Mouse (Mus musculus) hindbrain, embryonic 14.5 days (tissue): ENCODE measurements at regions not wholly inside any gene's neighbourhood (a gene's known extent, or its start where the extent isn't known, plus 50 kb on each side); places are given as distances from the start of the nearest gene placed in this dataset.

Source experiments
- ATAC-seq: fragments of 200-750 bp; cut with Nextera tagmentation; 2 replicates; pipeline ENCODE4 v1.8.0; 2017; ENCODE audit warnings: moderate number of reproducible peaks, mild to moderate bottlenecking, moderate TSS enrichment, moderate library complexity; ENCODE audit not compliant: low FRiP score
- DNase-seq: peaks from one replicate; pipeline ENCODE4 v3.0.0-alpha.2; 2015; ENCODE audit warnings: low spot score
- H3K27ac ChIP-seq: fragments of 300-500 bp; sonication (generic); 2 replicates; pipeline ENCODE4 v1.5.1; 2014; ENCODE audit warnings: mild to moderate bottlenecking, moderate library complexity
- H3K27me3 ChIP-seq: fragments of 300-500 bp; sonication (generic); 2 replicates; pipeline ENCODE4 v1.6.1; 2014; ENCODE audit warnings: mild to moderate bottlenecking, low read length, mixed read lengths; ENCODE audit not compliant: control insufficient read depth, insufficient read depth
- H3K36me3 ChIP-seq: fragments of 300-500 bp; sonication (generic); replicated peaks from 2 replicates; pipeline ENCODE4 v1.6.1; 2014; ENCODE audit not compliant: control insufficient read depth, insufficient read depth
- H3K4me1 ChIP-seq: fragments of 300-500 bp; sonication (generic); replicated peaks from 2 replicates; pipeline ENCODE4 v1.6.1; 2014; ENCODE audit warnings: antibody characterized with exemption, low read length, mixed read lengths; ENCODE audit not compliant: control insufficient read depth, insufficient read depth
- H3K4me2 ChIP-seq: fragments of 300-500 bp; sonication (generic); replicated peaks from 2 replicates; pipeline ENCODE4 v1.6.1; 2014; ENCODE audit warnings: mild to moderate bottlenecking, moderate library complexity
- H3K4me3 ChIP-seq: fragments of 300-500 bp; sonication (generic); replicated peaks from 2 replicates; pipeline ENCODE4 v1.5.1; 2014; ENCODE audit warnings: mild to moderate bottlenecking, low read length
- H3K9ac ChIP-seq: fragments of 300-500 bp; sonication (generic); 2 replicates; pipeline ENCODE4 v1.6.1; 2014
- H3K9me3 ChIP-seq: fragments of 300-500 bp; sonication (generic); 2 replicates; pipeline ENCODE4 v1.6.1; 2016; ENCODE audit warnings: low read length; ENCODE audit not compliant: control insufficient read depth
- WGBS: fragments of 180-500 bp; shearing (Covaris S2); extraction: QIAGEN DNeasy Blood & Tissue Kit; methylation state at CpG from one replicate; pipeline ENCODE4 v1.1.7; 2014; 5-methylcytosine and 5-hydroxymethylcytosine counted together

DNA sequence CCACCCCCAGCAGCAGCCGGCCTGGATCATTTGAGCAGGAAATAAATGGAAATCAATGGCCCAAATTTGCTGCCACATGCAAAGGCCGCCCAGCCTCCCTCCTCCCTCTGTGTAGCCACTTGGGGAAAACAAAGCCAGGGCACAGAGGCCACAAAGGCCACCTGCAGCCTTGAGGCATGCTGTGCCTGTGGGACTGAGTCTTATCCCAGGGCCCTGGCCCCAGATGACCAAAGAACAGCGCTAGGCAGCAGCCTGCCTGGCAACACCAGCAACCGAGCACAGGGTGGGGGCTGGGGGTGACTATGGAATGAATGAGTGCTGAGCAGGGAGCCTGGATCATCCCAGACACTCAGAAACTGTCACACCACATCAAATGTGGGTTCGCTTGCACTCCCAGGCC, 61.2 kb upstream of the Zmiz1 start:
- H3K9me3 ChIP-seq, result no peaks in the 10 kb centered on the region
- peaks cover 22% of the 10 kb centered on the region for H3K4me1 ChIP-seq
- peak overlapping the region; percentile 80 for H3K27ac ChIP-seq
- DNase-seq, result no peak
- peak; percentile 19; the same call in 1 of the 2 replicates for ATAC-seq
- no peak overlapping the region for H3K4me3 ChIP-seq
- H3K36me3 ChIP-seq, result no peaks in the 10 kb centered on the region
- H3K4me2 ChIP-seq, result no peak overlapping the region
- 9% methylated on average over 5 of the region's 5 CpGs for WGBS
- H3K9ac ChIP-seq, result peak overlapping the region; percentile 49
- H3K27me3 ChIP-seq, result no peaks in the 10 kb centered on the region

DNA sequence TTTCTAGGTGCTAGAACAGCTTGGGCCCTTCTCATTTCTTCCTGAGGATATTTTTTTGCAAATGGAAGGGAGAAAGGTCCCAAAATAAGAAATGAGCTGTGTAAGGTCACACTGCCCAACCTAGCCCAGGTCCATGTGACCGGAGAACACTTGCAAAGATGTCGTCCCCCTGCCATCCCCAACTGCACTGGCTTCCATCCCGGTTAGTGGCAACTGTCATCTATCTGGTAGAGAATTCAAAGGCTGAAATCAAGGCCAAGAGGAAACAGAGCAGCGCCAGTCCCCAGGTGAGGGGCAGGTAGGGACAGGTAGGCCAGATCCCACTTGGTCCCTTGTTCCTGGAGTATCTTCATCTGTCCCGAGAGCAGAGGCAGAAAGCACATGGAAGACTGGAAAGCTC, 60.2 kb upstream of the Zmiz1 start:
- no peak overlapping the region for H3K4me2 ChIP-seq
- H3K9me3 ChIP-seq, result no peaks in the 10 kb centered on the region
- peaks cover 22% of the 10 kb centered on the region for H3K4me1 ChIP-seq
- H3K36me3 ChIP-seq, result no peaks in the 10 kb centered on the region
- DNase-seq (no peak), ATAC-seq (no peak)
- no peak overlapping the region for H3K4me3 ChIP-seq
- H3K27me3 ChIP-seq, result no peaks in the 10 kb centered on the region
- H3K27ac ChIP-seq, result no peak overlapping the region
- 83% methylated on average over 5 of the region's 5 CpGs for WGBS
- H3K9ac ChIP-seq, result no peak overlapping the region

- Histone ChIP-seq H3K27ac (no peak overlapping the region), H3K4me1 (peaks cover 22% of the 10 kb centered on the region), H3K4me2 (no peak overlapping the region), H3K27me3 (no peaks in the 10 kb centered on the region), H3K36me3 (no peaks in the 10 kb centered on the region), H3K9me3 (no peaks in the 10 kb centered on the region), H3K4me3 (no peak overlapping the region), H3K9ac (no peak overlapping the region)
- no peak for DNase-seq
- ATAC-seq, result no peak
- WGBS, result 89% methylated on average over 3 of the region's 3 CpGs
Observed at GRCm38 (mm10) chr14:25399286-25399685, 59.7 kb upstream of the Zmiz1 start.

GRCm38 (mm10) chr14:25401104-25401963, 57.7 kb upstream of the Zmiz1 start:
- no peak for ATAC-seq
- Histone ChIP-seq H3K4me1 (peaks cover 18% of the 10 kb centered on the region), H3K36me3 (no peaks in the 10 kb centered on the region), H3K4me2 (no peak overlapping the region), H3K27ac (no peak overlapping the region), H3K9ac (no peak overlapping the region), H3K9me3 (no peaks in the 10 kb centered on the region), H3K4me3 (no peak overlapping the region), H3K27me3 (no peaks in the 10 kb centered on the region)
- 87% methylated on average over 19 of the region's 19 CpGs for WGBS
- no peak for DNase-seq

- DNase-seq (no peak), ATAC-seq (no peak)
- H3K36me3 ChIP-seq, result no peaks in the 10 kb centered on the region
- H3K9ac ChIP-seq, result no peak overlapping the region
- no peak overlapping the region for H3K4me3 ChIP-seq
- H3K4me2 ChIP-seq, result no peak overlapping the region
- H3K27ac ChIP-seq, result no peak overlapping the region
- no peaks in the 10 kb centered on the region for H3K9me3 ChIP-seq
- peaks cover 10% of the 10 kb centered on the region for H3K4me1 ChIP-seq
- 75% methylated on average over 1 of the region's 1 CpGs for WGBS
- H3K27me3 ChIP-seq, result no peaks in the 10 kb centered on the region
Observed at GRCm38 (mm10) chr14:25402409-25402808, 56.6 kb upstream of the Zmiz1 start.

- no peak overlapping the region for H3K4me2 ChIP-seq
- no peak for ATAC-seq
- no peaks in the 10 kb centered on the region for H3K27me3 ChIP-seq
- no peaks in the 10 kb centered on the region for H3K9me3 ChIP-seq
- no peaks in the 10 kb centered on the region for H3K4me1 ChIP-seq
- no peak overlapping the region for H3K4me3 ChIP-seq
- DNase-seq, result no peak
- H3K9ac ChIP-seq, result no peak overlapping the region
- 66% methylated on average over 4 of the region's 4 CpGs for WGBS
- H3K36me3 ChIP-seq, result no peaks in the 10 kb centered on the region
- H3K27ac ChIP-seq, result no peak overlapping the region
Observed at GRCm38 (mm10) chr14:25405191-25405590, 53.8 kb upstream of the Zmiz1 start.

- Histone ChIP-seq H3K9me3 (no peaks in the 10 kb centered on the region), H3K27ac (no peak overlapping the region), H3K4me2 (no peak overlapping the region), H3K9ac (no peak overlapping the region), H3K27me3 (no peaks in the 10 kb centered on the region), H3K36me3 (no peaks in the 10 kb centered on the region), H3K4me3 (no peak overlapping the region), H3K4me1 (no peaks in the 10 kb centered on the region)
- 91% methylated on average over 3 of the region's 3 CpGs for WGBS
- DNase-seq, result no peak
- no peak for ATAC-seq
Observed at GRCm38 (mm10) chr14:25406059-25406458, 52.9 kb upstream of the Zmiz1 start.

GRCm38 (mm10) chr14:25406613-25407012, 52.4 kb upstream of the Zmiz1 start:
- Histone ChIP-seq H3K36me3 (no peaks in the 10 kb centered on the region), H3K27ac (no peak overlapping the region), H3K4me3 (no peak overlapping the region), H3K27me3 (no peaks in the 10 kb centered on the region), H3K9me3 (no peaks in the 10 kb centered on the region), H3K4me2 (no peak overlapping the region), H3K9ac (no peak overlapping the region), H3K4me1 (no peaks in the 10 kb centered on the region)
- DNase-seq (no peak), ATAC-seq (no peak)
- 96% methylated on average over 6 of the region's 6 CpGs for WGBS

DNA sequence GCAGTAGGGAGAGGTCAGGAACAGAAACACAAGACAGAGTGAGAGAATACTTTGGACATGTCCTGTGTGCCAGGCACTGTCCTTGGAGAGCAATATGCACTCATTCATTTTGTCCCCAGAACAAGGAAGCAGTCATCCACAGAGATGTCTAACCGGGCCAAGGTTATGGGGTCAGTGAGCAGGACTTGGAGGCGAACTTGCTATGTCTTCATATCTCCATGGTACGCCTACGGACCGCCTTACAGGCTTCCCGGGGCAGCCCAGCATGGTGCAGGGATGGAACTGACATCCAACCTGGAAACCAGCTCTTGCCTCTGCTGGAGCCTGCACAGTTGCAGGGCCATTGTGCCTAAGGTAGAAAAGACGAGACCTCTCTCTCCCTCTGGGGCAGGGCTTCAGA, 51.9 kb upstream of the Zmiz1 start:
- no peaks in the 10 kb centered on the region for H3K27me3 ChIP-seq
- H3K4me1 ChIP-seq, result no peaks in the 10 kb centered on the region
- no peak overlapping the region for H3K27ac ChIP-seq
- H3K4me3 ChIP-seq, result no peak overlapping the region
- DNase-seq (no peak), ATAC-seq (no peak)
- WGBS, result 68% methylated on average over 7 of the region's 7 CpGs
- no peak overlapping the region for H3K9ac ChIP-seq
- H3K36me3 ChIP-seq, result no peaks in the 10 kb centered on the region
- no peak overlapping the region for H3K4me2 ChIP-seq
- no peaks in the 10 kb centered on the region for H3K9me3 ChIP-seq
